Mouse (Mus musculus): ENCODE data around the gene Kcnh3.
A peak's percentile ranks its signal among the peaks of the same experiment; 100 is the strongest.

Gene Kcnh3

DNA sequence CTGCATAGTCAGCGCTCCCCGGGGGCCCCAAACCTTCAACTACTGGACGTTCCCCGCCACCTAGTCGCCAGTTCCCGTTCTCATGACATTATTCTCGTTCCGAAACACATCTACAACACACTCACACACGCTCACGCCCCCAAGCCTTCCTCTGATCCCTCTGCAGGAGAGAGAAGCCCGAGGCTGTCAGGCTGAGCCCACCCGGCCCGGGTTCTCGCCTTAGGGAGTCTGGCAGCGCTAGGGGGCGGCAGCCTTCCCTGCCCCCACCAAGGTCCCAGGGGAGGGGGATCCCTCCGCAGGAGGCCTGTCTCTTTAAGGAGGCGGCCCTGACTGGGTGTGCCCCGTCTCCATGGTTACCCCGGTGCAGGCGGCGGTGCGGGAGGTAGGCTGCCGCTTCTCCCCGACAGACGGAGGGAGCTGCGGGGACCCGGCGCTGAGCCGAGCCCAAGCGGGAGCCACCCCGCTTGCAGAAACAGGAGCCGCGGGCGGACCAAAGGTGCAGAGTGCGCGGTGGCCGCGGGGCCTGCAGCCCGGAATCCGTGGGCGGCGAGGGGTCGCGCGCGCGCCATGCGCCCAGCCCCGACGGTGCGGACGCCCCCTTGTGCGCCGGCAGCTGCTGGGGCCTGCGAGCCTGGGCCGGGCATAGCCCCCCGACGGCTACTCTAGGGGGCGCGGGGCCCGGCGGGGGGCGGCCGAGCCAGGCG, at the start of gene Kcnh3:
Gene Kcnh3 (plus strand): TSS at position 654 of the 704 bp plus-strand sequence.
- peak; percentile 70 for DNase-seq (ENCODE audit: low read depth, low spot score)

- no peak for DNase-seq (ENCODE audit: low read depth, low spot score)
Observed at GRCm38 (mm10) chr15:99179639-99180038, 45.0 kb upstream of the Kcnh3 start.

- DNase-seq (ENCODE audit: low read depth, low spot score), result no peak
Observed at GRCm38 (mm10) chr15:99184217-99184914, 40.3 kb upstream of the Kcnh3 start.

DNA sequence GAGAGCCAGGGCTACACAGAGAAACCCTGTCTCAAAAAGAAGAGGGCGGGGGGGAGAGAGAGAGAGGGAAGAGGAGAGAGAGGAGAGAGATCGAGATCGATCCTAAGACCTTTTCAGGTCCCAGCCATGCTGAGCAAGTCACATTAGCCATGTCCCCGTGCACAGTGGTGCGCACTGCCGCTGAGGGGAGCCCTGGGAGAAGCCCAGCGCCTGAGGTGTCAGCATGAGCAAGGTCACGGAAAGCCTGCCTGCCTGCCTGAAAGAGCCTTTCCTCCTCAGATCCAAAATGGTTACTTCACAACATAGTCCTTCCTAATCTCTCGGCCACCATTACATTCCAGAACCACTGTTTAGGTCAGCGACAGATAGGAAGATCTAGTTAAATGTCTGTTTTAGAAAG, 30.3 kb upstream of the Kcnh3 start:
- peak; percentile 57 for DNase-seq (ENCODE audit: low read depth, low spot score)

- peak; percentile 52 for DNase-seq (ENCODE audit: low read depth, low spot score)
Observed at GRCm38 (mm10) chr15:99195043-99195442, 29.6 kb upstream of the Kcnh3 start.

DNA sequence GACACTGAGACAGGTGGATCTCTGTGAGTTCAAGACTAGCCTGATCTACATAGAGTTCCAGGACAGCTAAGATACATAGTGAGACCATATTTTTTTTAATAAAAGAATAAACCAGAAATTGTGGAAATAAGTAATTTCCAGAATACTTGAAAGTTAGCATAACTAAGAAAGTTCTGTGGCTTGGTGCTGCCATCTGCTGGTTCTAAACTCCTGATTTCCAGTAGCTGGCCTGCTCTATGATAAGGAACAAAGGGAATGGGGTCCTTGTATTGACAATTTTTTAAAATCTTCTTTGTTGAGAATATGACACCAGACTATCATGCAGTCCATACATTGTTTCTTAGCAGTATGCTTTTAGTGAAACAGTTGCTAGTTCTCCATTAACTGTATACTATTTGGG, 25.9 kb upstream of the Kcnh3 start:
- no peak for DNase-seq (ENCODE audit: low read depth, low spot score)

GRCm38 (mm10) chr15:99205959-99206358, 18.7 kb upstream of the Kcnh3 start:
- DNase-seq (ENCODE audit: low read depth, low spot score), result peak; percentile 64

DNA sequence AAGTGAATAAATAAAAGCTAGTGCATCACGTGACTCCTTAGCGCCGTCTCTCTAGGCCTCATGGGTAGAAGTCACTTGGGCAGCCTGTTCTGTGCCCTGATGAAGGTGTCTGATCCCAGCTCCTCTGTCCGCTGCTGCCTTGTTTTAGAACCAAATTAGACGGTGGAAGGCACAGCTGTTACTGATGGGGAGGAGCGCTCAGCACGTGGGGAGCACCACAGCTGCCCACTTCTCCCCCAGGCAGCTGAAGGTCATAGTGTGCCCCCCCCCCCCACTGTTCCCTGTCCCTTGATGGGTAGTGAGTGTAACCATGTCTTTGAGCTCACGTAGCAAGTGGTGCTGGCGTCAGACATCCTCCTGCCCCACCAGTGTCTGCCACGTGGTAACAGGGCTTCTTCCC, 11.5 kb upstream of the Kcnh3 start:
- no peak for DNase-seq (ENCODE audit: low read depth, low spot score)

GRCm38 (mm10) chr15:99214941-99215340, 9.7 kb upstream of the Kcnh3 start:
- peak; percentile 89 for DNase-seq (ENCODE audit: low read depth, low spot score)

DNA sequence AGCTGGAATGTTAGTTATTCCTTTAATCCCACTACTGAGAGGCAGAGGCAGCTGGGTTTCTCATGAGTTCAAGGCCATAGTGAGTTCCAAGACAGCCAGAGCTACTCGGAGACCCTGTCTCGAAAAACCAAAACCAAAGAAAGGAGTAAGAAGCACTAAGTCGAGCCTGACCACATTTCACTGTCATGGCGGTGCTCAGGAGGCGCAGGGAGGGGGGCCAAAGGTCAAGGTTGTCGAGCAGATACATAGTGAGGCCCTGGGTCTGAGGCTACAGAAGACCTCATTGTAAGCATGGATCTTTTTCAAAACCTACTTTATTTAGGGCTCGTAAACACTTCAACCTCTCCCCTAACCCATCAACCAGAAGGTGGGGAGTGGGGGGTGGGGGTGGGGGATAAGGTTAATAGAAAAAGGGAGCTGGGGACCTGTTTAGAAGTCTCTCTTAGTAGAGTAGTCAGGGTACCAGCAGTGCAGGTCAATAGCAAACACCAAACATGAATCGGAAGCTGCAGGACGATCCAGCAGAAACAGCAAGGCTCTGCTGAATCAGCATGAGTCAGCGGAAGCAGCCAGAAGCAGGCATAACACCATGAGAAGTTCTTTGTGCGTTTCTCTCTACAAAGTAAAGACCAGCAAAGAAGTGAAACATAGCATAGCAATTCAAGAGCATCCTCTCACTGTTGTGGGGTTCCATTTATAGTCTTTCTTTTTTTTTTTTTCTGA, 8.8 kb upstream of the Kcnh3 start:
- DNase-seq (ENCODE audit: low read depth, low spot score), result peak; percentile 82

DNA sequence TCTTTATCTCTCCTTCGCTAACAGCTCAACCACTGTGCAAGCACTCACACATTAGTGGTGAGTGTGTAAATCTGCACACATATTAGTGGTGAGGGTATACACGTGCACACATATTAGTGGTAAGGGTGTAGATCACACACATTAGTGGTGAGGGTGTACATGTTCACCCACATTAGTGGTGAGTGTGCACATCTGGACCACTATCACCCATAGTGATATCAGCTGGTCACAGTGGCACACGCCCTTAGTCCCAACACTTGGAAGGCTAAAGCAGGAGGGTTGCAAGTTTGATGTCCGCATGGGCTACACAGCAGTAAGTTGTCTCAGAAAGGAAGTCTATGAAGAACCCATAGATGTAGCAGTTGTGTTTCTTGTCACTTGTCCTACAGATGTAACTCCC, 7.0 kb upstream of the Kcnh3 start:
- DNase-seq (ENCODE audit: low read depth, low spot score), result no peak

DNA sequence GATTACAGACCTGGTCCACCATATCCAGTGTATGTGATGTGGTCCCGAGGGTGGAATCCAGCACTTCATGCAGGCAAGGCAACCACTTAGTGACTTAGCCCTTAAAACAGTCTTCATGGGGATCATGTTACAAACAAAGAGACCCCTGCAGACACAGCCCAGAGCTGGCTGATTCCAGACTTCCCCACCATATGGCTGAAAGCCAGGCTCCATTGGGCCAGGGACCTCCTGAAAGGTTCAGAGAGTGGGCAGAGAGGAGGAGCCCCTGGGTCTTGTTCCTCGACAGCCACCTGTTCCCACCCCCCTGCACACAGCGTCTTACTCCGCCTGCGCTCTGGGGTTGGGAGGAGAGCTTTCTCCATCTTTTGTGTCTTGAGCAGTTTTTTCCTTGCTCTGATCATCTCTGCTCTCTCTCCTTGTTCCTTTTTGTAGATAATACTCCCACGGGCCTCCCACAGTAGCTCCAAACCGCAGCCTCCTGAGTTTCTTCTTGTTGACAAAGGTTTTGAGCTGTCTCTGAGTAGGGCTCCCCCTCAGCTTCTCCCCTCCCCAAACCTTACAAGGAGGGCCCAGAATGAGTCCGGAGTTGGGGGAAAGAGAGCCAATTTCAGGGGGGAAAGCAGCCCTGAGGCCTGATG, 3.2 kb upstream of the Kcnh3 start:
- peak; percentile 42 for DNase-seq (ENCODE audit: low read depth, low spot score)

- DNase-seq (ENCODE audit: low read depth, low spot score), result no peak
Observed at GRCm38 (mm10) chr15:99222794-99223584, 1.7 kb upstream of the Kcnh3 start.

DNA sequence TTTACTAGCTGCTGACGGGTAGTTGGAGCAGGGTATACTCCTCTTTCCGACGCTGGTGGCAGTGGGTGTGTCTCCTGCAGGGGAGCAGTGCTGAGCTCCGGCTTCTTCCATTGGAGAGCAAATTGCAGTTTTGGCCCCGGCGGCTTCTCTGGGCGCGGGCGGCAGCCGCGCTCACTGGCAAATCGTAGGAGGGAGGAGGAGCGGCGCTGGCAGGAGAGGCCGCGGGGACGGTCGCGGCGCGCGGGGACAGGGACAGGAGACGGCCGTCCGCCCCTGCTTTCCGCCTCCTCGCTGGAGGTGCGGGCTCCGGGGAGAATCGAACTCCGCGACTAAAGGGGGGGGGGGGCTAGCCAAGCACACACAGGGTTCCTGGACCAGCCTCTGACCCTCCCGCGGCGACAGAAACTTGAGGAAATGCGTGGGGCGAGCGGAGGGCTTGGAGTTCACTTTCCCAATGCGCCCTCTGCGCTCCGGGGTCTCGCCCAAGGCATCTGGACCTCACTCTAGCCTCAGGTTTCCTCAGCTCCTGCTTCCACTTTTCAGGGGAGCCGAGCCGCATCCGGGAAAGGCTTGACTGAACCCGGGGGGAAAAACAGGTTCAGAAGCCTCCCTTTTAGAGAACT, 965 bp upstream of the Kcnh3 start:
- peak; percentile 65 for DNase-seq (ENCODE audit: low read depth, low spot score)

DNA sequence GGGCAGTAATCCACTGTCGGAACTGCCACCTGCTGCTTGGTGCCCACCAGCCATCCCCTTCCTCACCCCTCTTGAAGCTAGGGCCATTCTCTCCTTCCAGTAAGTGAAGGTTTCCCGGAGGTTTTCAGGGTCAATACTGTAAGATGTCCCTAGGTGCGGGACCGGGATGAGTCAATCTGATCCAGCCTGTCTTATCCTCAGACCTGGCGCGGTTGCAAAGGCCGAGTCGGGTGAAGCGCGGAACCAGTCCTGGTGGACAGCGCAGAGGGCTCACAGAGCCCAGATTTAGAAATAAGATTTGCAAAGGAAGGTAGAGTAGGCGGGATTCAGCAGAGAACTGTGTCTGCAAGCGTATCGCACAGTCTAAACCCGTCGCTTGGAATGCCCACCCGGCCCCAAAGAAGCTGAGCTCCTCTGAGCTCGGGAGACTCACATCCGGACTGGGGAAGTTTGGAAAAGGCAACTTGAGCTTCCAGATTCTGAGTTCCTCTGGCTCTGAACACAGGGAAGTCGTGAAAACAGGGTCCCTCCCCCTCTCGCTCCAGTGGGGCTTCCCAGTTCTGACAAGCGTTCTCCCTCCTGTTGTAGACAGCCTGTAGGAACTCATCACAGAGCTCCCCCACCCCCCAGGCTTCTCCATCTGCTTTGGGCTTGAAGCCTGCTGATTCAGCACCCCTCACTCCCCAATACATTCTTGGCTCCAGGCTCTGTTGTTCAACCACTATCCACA, 585 bp downstream of the Kcnh3 start:
- DNase-seq (ENCODE audit: low read depth, low spot score), result peak; percentile 55

- DNase-seq (ENCODE audit: low read depth, low spot score), result peak; percentile 69
Observed at GRCm38 (mm10) chr15:99226090-99226489, 1.4 kb downstream of the Kcnh3 start.

- DNase-seq (ENCODE audit: low read depth, low spot score), result no peak
Observed at GRCm38 (mm10) chr15:99231998-99232397, 7.3 kb downstream of the Kcnh3 start.

- no peak for DNase-seq (ENCODE audit: low read depth, low spot score)
Observed at GRCm38 (mm10) chr15:99233719-99234118, 9.1 kb downstream of the Kcnh3 start.

GRCm38 (mm10) chr15:99234326-99235010, 9.8 kb downstream of the Kcnh3 start:
- DNase-seq (ENCODE audit: low read depth, low spot score), result no peak

GRCm38 (mm10) chr15:99238006-99238405, 13.3 kb downstream of the Kcnh3 start:
- no peak for DNase-seq (ENCODE audit: low read depth, low spot score)

All from ES-CJ7 (cell line).